Mouse (Mus musculus) midbrain, embryonic 14.5 days (tissue): Measurements from ENCODE around the gene Luc7l2. TPM values are rescaled to one million over a fixed set of nuclear protein-coding genes. Genes with fewer than 3 reads are reported as not detected.

Source experiments
- ATAC-seq: fragments of 200-750 bp; cut with Nextera tagmentation; 2 replicates; pipeline ENCODE4 v1.8.0; 2017; ENCODE audit warnings: moderate number of reproducible peaks, moderate library complexity; ENCODE audit not compliant: low FRiP score, low TSS enrichment
- DNase-seq: peaks from one replicate; pipeline ENCODE4 v3.0.0-alpha.2; 2015
- H3K27ac ChIP-seq: fragments of 300-500 bp; sonication (generic); replicated peaks from 2 replicates; pipeline ENCODE4 v1.5.1; 2014; ENCODE audit warnings: mild to moderate bottlenecking, low read depth, low read length, moderate library complexity
- H3K27me3 ChIP-seq: fragments of 300-500 bp; sonication (generic); 2 replicates; pipeline ENCODE4 v1.6.1; 2014; ENCODE audit warnings: low read length, control low read depth, mixed read lengths; ENCODE audit not compliant: control insufficient read depth, insufficient read depth
- H3K36me3 ChIP-seq: fragments of 300-500 bp; sonication (generic); 2 replicates; pipeline ENCODE4 v1.6.1; 2014; ENCODE audit warnings: low read length, control low read depth; ENCODE audit not compliant: control insufficient read depth, insufficient read depth
- H3K4me1 ChIP-seq: fragments of 300-500 bp; sonication (generic); 2 replicates; pipeline ENCODE4 v1.6.1; 2014; ENCODE audit warnings: mild to moderate bottlenecking, antibody characterized with exemption, low read length, control low read depth; ENCODE audit not compliant: control insufficient read depth, insufficient read depth
- H3K4me2 ChIP-seq: fragments of 300-500 bp; sonication (generic); 2 replicates; pipeline ENCODE4 v1.6.1; 2014; ENCODE audit warnings: mild to moderate bottlenecking, low read length, moderate library complexity
- H3K4me3 ChIP-seq: fragments of 300-500 bp; sonication (generic); replicated peaks from 2 replicates; pipeline ENCODE4 v1.5.1; 2014; ENCODE audit warnings: low read depth, low read length
- H3K9ac ChIP-seq: fragments of 300-500 bp; sonication (generic); replicated peaks from 2 replicates; pipeline ENCODE4 v1.6.1; 2014; ENCODE audit warnings: mild to moderate bottlenecking, low read length, moderate library complexity
- H3K9me3 ChIP-seq: fragments of 300-500 bp; sonication (generic); 2 replicates; pipeline ENCODE4 v1.6.1; 2016; ENCODE audit warnings: low read length, control low read depth, mixed read lengths; ENCODE audit not compliant: control insufficient read depth
- WGBS: fragments of 180-500 bp; shearing (Covaris S2); extraction: QIAGEN DNeasy Blood & Tissue Kit; methylation state at CpG from one replicate; pipeline ENCODE4 v1.1.7; 2014; 5-methylcytosine and 5-hydroxymethylcytosine counted together
- polyA plus RNA-seq: library from polyadenylated mRNA; unstranded; fragments of >200 nt; fragmentation: Nextera tagmentation; extraction: Ambion mirVana; gene quantifications from 2 replicates; pipeline ENCODE4 v1.2.1, GENCODE M21; 2014

Luc7l2 gene
- polyA plus RNA-seq, 1 experiment from 2014 or later = 48.3 TPM

GRCm38 (mm10) chr6:38609892-38610291 is 58.8 kb downstream of the Luc7l2 start:
- Histone ChIP-seq H3K4me1 (no peaks in the 10 kb centered on the region), H3K36me3 (peaks cover 28% of the 10 kb centered on the region), H3K4me2 (no peak overlapping the region), H3K27ac (no peak overlapping the region), H3K9me3 (no peaks in the 10 kb centered on the region), H3K4me3 (no peak overlapping the region), H3K27me3 (no peaks in the 10 kb centered on the region), H3K9ac (no peak overlapping the region)
- no peak for DNase-seq
- ATAC-seq = no peak
- WGBS = 97% methylated on average over 2 of the region's 2 CpGs

- Histone ChIP-seq H3K4me3 (no peak overlapping the region), H3K4me2 (no peak overlapping the region), H3K27me3 (no peaks in the 10 kb centered on the region), H3K9ac (no peak overlapping the region), H3K36me3 (peaks cover 31% of the 10 kb centered on the region), H3K27ac (no peak overlapping the region), H3K4me1 (no peaks in the 10 kb centered on the region), H3K9me3 (0 out of 2 replicates have a peak, but pooled peaks cover 2% of the 10 kb centered on the region)
- DNase-seq (no peak), ATAC-seq (no peak)
- WGBS = 90% methylated on average over 1 of the region's 1 CpGs
Observed at GRCm38 (mm10) chr6:38622406-38622805, 71.3 kb downstream of the Luc7l2 start.

- no peak overlapping the region for H3K9ac ChIP-seq
- H3K4me1 ChIP-seq = no peaks in the 10 kb centered on the region
- 97% methylated on average over 2 of the region's 2 CpGs for WGBS
- H3K4me3 ChIP-seq = no peak overlapping the region
- H3K36me3 ChIP-seq = peaks cover 21% of the 10 kb centered on the region
- H3K27ac ChIP-seq = no peak overlapping the region
- no peak overlapping the region for H3K4me2 ChIP-seq
- no peak for ATAC-seq
- DNase-seq = no peak
- H3K9me3 ChIP-seq = no peaks in the 10 kb centered on the region
- no peaks in the 10 kb centered on the region for H3K27me3 ChIP-seq
Observed at GRCm38 (mm10) chr6:38623457-38623856, 72.3 kb downstream of the Luc7l2 start.

GRCm38 (mm10) chr6:38624439-38624838 is 73.3 kb downstream of the Luc7l2 start:
- peaks cover 15% of the 10 kb centered on the region for H3K36me3 ChIP-seq
- no peak overlapping the region for H3K4me3 ChIP-seq
- 91% methylated on average over 1 of the region's 1 CpGs for WGBS
- ATAC-seq (no peak), DNase-seq (no peak)
- no peaks in the 10 kb centered on the region for H3K27me3 ChIP-seq
- no peaks in the 10 kb centered on the region for H3K9me3 ChIP-seq
- H3K9ac ChIP-seq = no peak overlapping the region
- H3K4me2 ChIP-seq = no peak overlapping the region
- H3K27ac ChIP-seq = no peak overlapping the region
- no peaks in the 10 kb centered on the region for H3K4me1 ChIP-seq

GRCm38 (mm10) chr6:38626086-38626485 is 75.0 kb downstream of the Luc7l2 start:
- H3K27me3 ChIP-seq = no peaks in the 10 kb centered on the region
- DNase-seq = no peak
- no peak overlapping the region for H3K9ac ChIP-seq
- H3K27ac ChIP-seq = no peak overlapping the region
- H3K9me3 ChIP-seq = no peaks in the 10 kb centered on the region
- H3K36me3 ChIP-seq = 0 out of 2 replicates have a peak, but pooled peaks cover 6% of the 10 kb centered on the region
- H3K4me2 ChIP-seq = no peak overlapping the region
- 98% methylated on average over 5 of the region's 5 CpGs for WGBS
- no peak overlapping the region for H3K4me3 ChIP-seq
- no peaks in the 10 kb centered on the region for H3K4me1 ChIP-seq
- no peak for ATAC-seq

GRCm38 (mm10) chr6:38627081-38627480 is 75.9 kb downstream of the Luc7l2 start:
- no peak for DNase-seq
- Histone ChIP-seq H3K27me3 (no peaks in the 10 kb centered on the region), H3K4me1 (no peaks in the 10 kb centered on the region), H3K4me2 (no peak overlapping the region), H3K4me3 (no peak overlapping the region), H3K9ac (no peak overlapping the region), H3K9me3 (no peaks in the 10 kb centered on the region), H3K36me3 (0 out of 2 replicates have a peak, but pooled peaks cover 6% of the 10 kb centered on the region), H3K27ac (no peak overlapping the region)
- no peak for ATAC-seq
- WGBS = 94% methylated on average over 4 of the region's 4 CpGs

GRCm38 (mm10) chr6:38627486-38627885 is 76.4 kb downstream of the Luc7l2 start:
- no peak overlapping the region for H3K27ac ChIP-seq
- no peaks in the 10 kb centered on the region for H3K27me3 ChIP-seq
- 76% methylated on average over 4 of the region's 4 CpGs for WGBS
- ATAC-seq = no peak
- 0 out of 2 replicates have a peak, but pooled peaks cover 6% of the 10 kb centered on the region for H3K36me3 ChIP-seq
- no peak for DNase-seq
- H3K4me3 ChIP-seq = no peak overlapping the region
- no peak overlapping the region for H3K4me2 ChIP-seq
- H3K4me1 ChIP-seq = no peaks in the 10 kb centered on the region
- H3K9me3 ChIP-seq = no peaks in the 10 kb centered on the region
- no peak overlapping the region for H3K9ac ChIP-seq

- H3K9me3 ChIP-seq = no peaks in the 10 kb centered on the region
- ATAC-seq (no peak), DNase-seq (no peak)
- no peaks in the 10 kb centered on the region for H3K4me1 ChIP-seq
- H3K36me3 ChIP-seq = 0 out of 2 replicates have a peak, but pooled peaks cover 4% of the 10 kb centered on the region
- WGBS = 91% methylated on average over 1 of the region's 1 CpGs
- no peak overlapping the region for H3K4me3 ChIP-seq
- no peak overlapping the region for H3K9ac ChIP-seq
- H3K27me3 ChIP-seq = peaks cover 7% of the 10 kb centered on the region; the same call in 1 of the 2 replicates
- no peak overlapping the region for H3K27ac ChIP-seq
- no peak overlapping the region for H3K4me2 ChIP-seq
Observed at GRCm38 (mm10) chr6:38629556-38629955, 78.4 kb downstream of the Luc7l2 start.

GRCm38 (mm10) chr6:38632826-38633225 is 81.7 kb downstream of the Luc7l2 start:
- DNase-seq = no peak
- ATAC-seq = no peak

More at GRCm38 (mm10) chr6:38632826-38633225, 81.7 kb downstream of the Luc7l2 start:
- Histone ChIP-seq H3K9me3 (no peaks in the 10 kb centered on the region), H3K4me1 (peaks cover 8% of the 10 kb centered on the region; the same call in 1 of the 2 replicates), H3K4me3 (no peak overlapping the region), H3K4me2 (no peak overlapping the region), H3K9ac (no peak overlapping the region), H3K36me3 (0 out of 2 replicates have a peak, but pooled peaks cover 4% of the 10 kb centered on the region), H3K27ac (no peak overlapping the region), H3K27me3 (peaks cover 40% of the 10 kb centered on the region)
- WGBS = 90% methylated on average over 2 of the region's 2 CpGs
